Mouse (Mus musculus): ENCODE measurements at regions not wholly inside any gene's neighbourhood (a gene's known extent, or its start where the extent isn't known, plus 50 kb on each side); places are given as distances from the start of the nearest gene placed in this dataset.

GRCm38 (mm10) chr3:147795116-147795515 is 942.9 kb downstream of the Ttll7 start:
- no peaks in the 10 kb centered on the region for H3K27me3 ChIP-seq (ENCODE audit: control insufficient read depth, insufficient read depth, low read length, poor library complexity, severe bottlenecking)
- no peak overlapping the region for H3K9ac ChIP-seq (ENCODE audit: low read depth, poor library complexity, severe bottlenecking)
- H3K4me1 ChIP-seq (ENCODE audit: control insufficient read depth, insufficient read depth, low read length) = peaks cover 4% of the 10 kb centered on the region
- no peak overlapping the region for H3K4me3 ChIP-seq (ENCODE audit: low read depth, low read length)
- no peaks in the 10 kb centered on the region for H3K9me3 ChIP-seq (replicated peaks; ENCODE audit: control insufficient read depth, insufficient read depth, low read length, poor library complexity, severe bottlenecking)
- no peak overlapping the region for H3K27ac ChIP-seq (ENCODE audit: insufficient read depth, low read length)
- TF ChIP-seq POLR2A (IDR thresholded peaks at IDR 0.05; ENCODE audit: insufficient read depth, low read length) = no peak
- no peak for TF ChIP-seq EP300 (IDR thresholded peaks at IDR 0.05; ENCODE audit: insufficient read depth, low read depth, low read length)
- TF ChIP-seq CTCF (IDR thresholded peaks at IDR 0.05; ENCODE audit: low read depth, low read length) = no peak
- H3K36me3 ChIP-seq (ENCODE audit: control insufficient read depth, insufficient read depth, low read length, poor library complexity, severe bottlenecking) = no peaks in the 10 kb centered on the region

GRCm38 (mm10) chr3:147786555-147786954 is 934.4 kb downstream of the Ttll7 start:
- Histone ChIP-seq H3K36me3 (ENCODE audit: control insufficient read depth, insufficient read depth, low read length, poor library complexity, severe bottlenecking) (no peaks in the 10 kb centered on the region), H3K4me3 (ENCODE audit: low read depth, low read length) (no peak overlapping the region), H3K9me3 (replicated peaks; ENCODE audit: control insufficient read depth, insufficient read depth, low read length, poor library complexity, severe bottlenecking) (no peaks in the 10 kb centered on the region), H3K9ac (ENCODE audit: low read depth, poor library complexity, severe bottlenecking) (no peak overlapping the region), H3K4me1 (ENCODE audit: control insufficient read depth, insufficient read depth, low read length) (no peaks in the 10 kb centered on the region), H3K27ac (ENCODE audit: insufficient read depth, low read length) (no peak overlapping the region), H3K27me3 (ENCODE audit: control insufficient read depth, insufficient read depth, low read length, poor library complexity, severe bottlenecking) (no peaks in the 10 kb centered on the region)
- TF ChIP-seq POLR2A (IDR thresholded peaks at IDR 0.05; ENCODE audit: insufficient read depth, low read length) = no peak

DNA sequence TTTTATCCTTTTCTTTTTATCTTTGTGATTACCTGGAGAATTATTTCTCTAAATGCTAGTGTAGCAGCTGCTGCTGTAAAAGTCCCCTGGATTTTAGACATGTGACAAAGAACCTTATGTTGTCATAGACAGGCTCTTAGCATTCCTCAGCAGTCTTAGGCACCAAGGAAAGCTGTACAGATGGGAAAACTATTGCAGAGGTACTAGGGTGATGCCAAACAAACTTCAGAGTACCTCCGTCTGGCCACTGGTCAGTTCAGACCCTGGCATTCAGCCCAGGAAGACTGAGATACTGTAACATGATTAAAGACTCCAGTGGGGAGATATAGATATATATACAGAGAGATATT is 898.6 kb downstream of the Ttll7 start:
- no peaks in the 10 kb centered on the region for H3K9me3 ChIP-seq (replicated peaks; ENCODE audit: control insufficient read depth, insufficient read depth, low read length, poor library complexity, severe bottlenecking)
- H3K27ac ChIP-seq (ENCODE audit: insufficient read depth, low read length) = no peak overlapping the region

DNA sequence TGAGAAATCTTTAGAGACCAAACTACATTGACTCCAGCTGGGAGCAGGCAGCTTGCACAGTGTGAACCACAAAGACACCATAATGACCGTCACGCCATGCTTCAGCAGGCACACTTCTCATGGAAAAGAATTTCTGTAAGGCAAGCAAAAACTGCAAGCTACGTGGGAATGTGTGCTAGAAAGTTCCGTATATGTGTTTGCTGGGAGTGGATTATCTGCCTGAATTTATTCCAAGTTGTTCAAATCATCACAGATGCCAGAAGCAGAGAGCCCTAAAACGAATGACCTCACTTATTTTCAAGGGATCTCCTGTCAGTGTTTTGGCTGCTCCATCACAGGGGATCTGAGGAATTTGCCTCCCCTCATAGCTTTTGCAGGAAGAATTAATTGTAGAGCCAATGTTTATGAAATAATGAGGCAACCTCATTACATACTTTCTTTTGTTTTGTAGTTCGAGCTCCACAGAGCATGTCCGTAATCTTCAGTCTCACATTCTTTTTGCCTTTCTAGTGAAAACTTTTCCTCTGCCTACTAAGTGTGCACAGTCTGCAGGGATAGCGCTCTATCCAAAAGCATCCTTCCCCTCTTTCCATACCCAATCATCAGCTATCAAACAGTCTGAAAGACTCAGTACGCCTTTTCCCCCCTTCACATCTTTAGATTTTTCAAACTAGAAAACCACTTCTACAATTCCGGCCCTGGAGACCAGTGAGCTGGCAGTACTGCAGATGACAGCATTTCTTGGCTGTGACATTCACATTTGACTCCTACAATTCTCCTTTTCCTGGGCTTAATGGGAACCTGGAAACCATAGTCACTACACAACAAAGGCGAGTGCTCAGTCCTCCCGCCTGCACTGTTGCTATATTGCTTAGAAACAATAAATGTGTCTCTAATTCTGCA is 898.0 kb downstream of the Ttll7 start:
- H3K27ac ChIP-seq (ENCODE audit: insufficient read depth, low read length) = no peak overlapping the region
- H3K27me3 ChIP-seq (ENCODE audit: control insufficient read depth, insufficient read depth, low read length, poor library complexity, severe bottlenecking) = no peaks in the 10 kb centered on the region
- no peaks in the 10 kb centered on the region for H3K36me3 ChIP-seq (ENCODE audit: control insufficient read depth, insufficient read depth, low read length, poor library complexity, severe bottlenecking)
- no peak overlapping the region for H3K9ac ChIP-seq (ENCODE audit: low read depth, poor library complexity, severe bottlenecking)
- TF ChIP-seq EP300 (IDR thresholded peaks at IDR 0.05; ENCODE audit: insufficient read depth, low read depth, low read length) = no peak
- no peak for TF ChIP-seq POLR2A (IDR thresholded peaks at IDR 0.05; ENCODE audit: insufficient read depth, low read length)
- no peak for TF ChIP-seq CTCF (IDR thresholded peaks at IDR 0.05; ENCODE audit: low read depth, low read length)
- no peaks in the 10 kb centered on the region for H3K4me1 ChIP-seq (ENCODE audit: control insufficient read depth, insufficient read depth, low read length)
- no peak overlapping the region for H3K4me3 ChIP-seq (ENCODE audit: low read depth, low read length)
- no peaks in the 10 kb centered on the region for H3K9me3 ChIP-seq (replicated peaks; ENCODE audit: control insufficient read depth, insufficient read depth, low read length, poor library complexity, severe bottlenecking)

More for the DNA sequence above, 898.6 kb downstream of the Ttll7 start:
- H3K4me1 ChIP-seq (ENCODE audit: control insufficient read depth, insufficient read depth, low read length) = no peaks in the 10 kb centered on the region
- H3K4me3 ChIP-seq (ENCODE audit: low read depth, low read length) = no peak overlapping the region
- H3K9ac ChIP-seq (ENCODE audit: low read depth, poor library complexity, severe bottlenecking) = no peak overlapping the region
- H3K36me3 ChIP-seq (ENCODE audit: control insufficient read depth, insufficient read depth, low read length, poor library complexity, severe bottlenecking) = no peaks in the 10 kb centered on the region
- TF ChIP-seq POLR2A (IDR thresholded peaks at IDR 0.05; ENCODE audit: insufficient read depth, low read length) (no peak), CTCF (IDR thresholded peaks at IDR 0.05; ENCODE audit: low read depth, low read length) (no peak), EP300 (IDR thresholded peaks at IDR 0.05; ENCODE audit: insufficient read depth, low read depth, low read length) (no peak)
- no peaks in the 10 kb centered on the region for H3K27me3 ChIP-seq (ENCODE audit: control insufficient read depth, insufficient read depth, low read length, poor library complexity, severe bottlenecking)

DNA sequence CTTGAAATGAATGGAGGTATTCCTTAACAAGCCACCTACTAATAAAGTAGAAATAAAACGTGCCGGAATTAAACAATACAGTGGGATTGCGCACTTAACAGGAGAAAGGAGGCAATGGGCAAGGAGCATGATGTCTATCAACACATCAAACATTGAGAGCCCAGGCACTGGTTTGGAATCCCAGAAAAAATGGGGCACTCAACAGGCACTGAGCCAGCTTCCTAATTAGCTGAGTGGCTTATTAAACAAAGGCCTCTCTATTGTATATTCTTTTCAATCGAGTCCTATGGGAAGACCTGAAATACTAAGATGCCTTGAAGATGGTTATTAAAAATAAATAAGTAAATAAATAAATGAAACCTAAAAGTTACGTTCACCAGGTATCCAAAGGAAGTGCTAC is 897.3 kb downstream of the Ttll7 start:
- Histone ChIP-seq H3K9me3 (replicated peaks; ENCODE audit: control insufficient read depth, insufficient read depth, low read length, poor library complexity, severe bottlenecking) (no peaks in the 10 kb centered on the region), H3K4me3 (ENCODE audit: low read depth, low read length) (no peak overlapping the region), H3K9ac (ENCODE audit: low read depth, poor library complexity, severe bottlenecking) (no peak overlapping the region), H3K27me3 (ENCODE audit: control insufficient read depth, insufficient read depth, low read length, poor library complexity, severe bottlenecking) (no peaks in the 10 kb centered on the region), H3K36me3 (ENCODE audit: control insufficient read depth, insufficient read depth, low read length, poor library complexity, severe bottlenecking) (no peaks in the 10 kb centered on the region), H3K27ac (ENCODE audit: insufficient read depth, low read length) (no peak overlapping the region), H3K4me1 (ENCODE audit: control insufficient read depth, insufficient read depth, low read length) (no peaks in the 10 kb centered on the region)
- no peak for TF ChIP-seq POLR2A (IDR thresholded peaks at IDR 0.05; ENCODE audit: insufficient read depth, low read length)
- TF ChIP-seq CTCF (IDR thresholded peaks at IDR 0.05; ENCODE audit: low read depth, low read length) = no peak
- TF ChIP-seq EP300 (IDR thresholded peaks at IDR 0.05; ENCODE audit: insufficient read depth, low read depth, low read length) = no peak

GRCm38 (mm10) chr3:147736673-147737439 is 884.7 kb downstream of the Ttll7 start:
- H3K36me3 ChIP-seq (ENCODE audit: control insufficient read depth, insufficient read depth, low read length, poor library complexity, severe bottlenecking) = no peaks in the 10 kb centered on the region
- H3K27me3 ChIP-seq (ENCODE audit: control insufficient read depth, insufficient read depth, low read length, poor library complexity, severe bottlenecking) = no peaks in the 10 kb centered on the region
- no peak overlapping the region for H3K9ac ChIP-seq (ENCODE audit: low read depth, poor library complexity, severe bottlenecking)
- no peak overlapping the region for H3K27ac ChIP-seq (ENCODE audit: insufficient read depth, low read length)
- H3K4me3 ChIP-seq (ENCODE audit: low read depth, low read length) = no peak overlapping the region
- H3K9me3 ChIP-seq (replicated peaks; ENCODE audit: control insufficient read depth, insufficient read depth, low read length, poor library complexity, severe bottlenecking) = no peaks in the 10 kb centered on the region
- TF ChIP-seq CTCF (IDR thresholded peaks at IDR 0.05; ENCODE audit: low read depth, low read length) (no peak), POLR2A (IDR thresholded peaks at IDR 0.05; ENCODE audit: insufficient read depth, low read length) (no peak), EP300 (IDR thresholded peaks at IDR 0.05; ENCODE audit: insufficient read depth, low read depth, low read length) (no peak)
- H3K4me1 ChIP-seq (ENCODE audit: control insufficient read depth, insufficient read depth, low read length) = no peaks in the 10 kb centered on the region

Measured in ES-Bruce4 (cell line).